In genomic region chr2:48374302-48374701, GRCm38 (mm10) we compare ENCODE assay signal across 12 mouse cellular contexts.
"Had no signal": no experiment of that assay in that cellular context is flagged by ENCODE, and none has a peak within 500 bp of the region (broad histone marks: within the 10 kb centered on the region; RNA-seq: fewer than 3 reads in every experiment).

No protein-coding gene starts in this region.

- DNase-seq: kidney, adult 18-20 months; kidney, postnatal 10 days; layer of hippocampus, adult 9-11 months; layer of hippocampus, postnatal 36 days; midbrain, embryonic 14.5 days; thymus, adult 18-20 months; thymus, postnatal 25 days had no signal

- H3K36me3 ChIP-seq: limb, embryonic 15.5 days; liver, embryonic 12.5 days; midbrain, embryonic 10.5 days; neural tube, embryonic 12.5 days had no signal

- H3K27ac ChIP-seq: limb, embryonic 15.5 days; liver, embryonic 12.5 days; midbrain, embryonic 10.5 days; neural tube, embryonic 12.5 days had no signal

- H3K9ac ChIP-seq: limb, embryonic 15.5 days; liver, embryonic 12.5 days; neural tube, embryonic 12.5 days had no signal

- H3K9me3 ChIP-seq: limb, embryonic 15.5 days; liver, embryonic 12.5 days; midbrain, embryonic 10.5 days; neural tube, embryonic 12.5 days had no signal

- H3K4me3 ChIP-seq: limb, embryonic 15.5 days; liver, embryonic 12.5 days; midbrain, embryonic 10.5 days; myocyte; neural tube, embryonic 12.5 days had no signal

- H3K27me3 ChIP-seq: limb, embryonic 15.5 days; liver, embryonic 12.5 days; neural tube, embryonic 12.5 days had no signal

- H3K4me2 ChIP-seq: limb, embryonic 15.5 days; liver, embryonic 12.5 days; neural tube, embryonic 12.5 days had no signal

- H3K4me1 ChIP-seq: limb, embryonic 15.5 days; liver, embryonic 12.5 days; midbrain, embryonic 10.5 days; neural tube, embryonic 12.5 days had no signal

- ATAC-seq: liver, embryonic 12.5 days had no signal
